Mouse (Mus musculus) retina, postnatal 7 days (tissue): Measurements from ENCODE around the gene Pagr1a.

Source experiments
- DNase-seq: peaks from one replicate; pipeline ENCODE4 v3.0.0-alpha.2; 2012; ENCODE audit warnings: low read depth, low spot score

The Pagr1a gene

GRCm38 (mm10) chr7:127020901-127021562 lies 3.9 kb upstream of the Pagr1a start, which contains the start of the genes Gm42742 and Prrt2:
TSS of gene Gm42742 (minus strand) at chr7:127021097.
TSS of gene Prrt2 (minus strand) at chr7:127021211.
- no peak for DNase-seq

DNA sequence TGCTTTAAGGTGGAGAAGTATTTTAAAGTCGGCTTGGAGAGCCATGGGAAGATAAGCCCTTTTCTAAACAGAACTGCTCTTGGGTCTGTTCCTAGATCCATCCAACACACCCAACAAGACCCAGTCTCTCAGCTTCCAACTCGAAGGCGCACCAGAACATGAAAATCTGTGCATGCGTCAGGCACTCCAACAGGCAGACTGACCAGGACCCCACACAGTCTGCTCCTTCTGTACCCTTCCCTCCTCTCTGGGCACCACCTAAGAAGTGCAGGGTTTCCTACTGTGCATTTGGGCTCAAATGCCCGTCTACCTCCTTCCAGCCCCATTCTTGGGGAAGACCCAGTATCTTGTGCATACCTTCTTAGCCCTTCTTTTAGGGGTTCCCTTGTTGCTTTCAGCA lies 3.3 kb upstream of the Pagr1a start:
- DNase-seq, result no peak

GRCm38 (mm10) chr7:127020031-127020430 lies 2.9 kb upstream of the Pagr1a start:
- no peak for DNase-seq

GRCm38 (mm10) chr7:127019306-127019960 lies 2.3 kb upstream of the Pagr1a start:
- no peak for DNase-seq

DNA sequence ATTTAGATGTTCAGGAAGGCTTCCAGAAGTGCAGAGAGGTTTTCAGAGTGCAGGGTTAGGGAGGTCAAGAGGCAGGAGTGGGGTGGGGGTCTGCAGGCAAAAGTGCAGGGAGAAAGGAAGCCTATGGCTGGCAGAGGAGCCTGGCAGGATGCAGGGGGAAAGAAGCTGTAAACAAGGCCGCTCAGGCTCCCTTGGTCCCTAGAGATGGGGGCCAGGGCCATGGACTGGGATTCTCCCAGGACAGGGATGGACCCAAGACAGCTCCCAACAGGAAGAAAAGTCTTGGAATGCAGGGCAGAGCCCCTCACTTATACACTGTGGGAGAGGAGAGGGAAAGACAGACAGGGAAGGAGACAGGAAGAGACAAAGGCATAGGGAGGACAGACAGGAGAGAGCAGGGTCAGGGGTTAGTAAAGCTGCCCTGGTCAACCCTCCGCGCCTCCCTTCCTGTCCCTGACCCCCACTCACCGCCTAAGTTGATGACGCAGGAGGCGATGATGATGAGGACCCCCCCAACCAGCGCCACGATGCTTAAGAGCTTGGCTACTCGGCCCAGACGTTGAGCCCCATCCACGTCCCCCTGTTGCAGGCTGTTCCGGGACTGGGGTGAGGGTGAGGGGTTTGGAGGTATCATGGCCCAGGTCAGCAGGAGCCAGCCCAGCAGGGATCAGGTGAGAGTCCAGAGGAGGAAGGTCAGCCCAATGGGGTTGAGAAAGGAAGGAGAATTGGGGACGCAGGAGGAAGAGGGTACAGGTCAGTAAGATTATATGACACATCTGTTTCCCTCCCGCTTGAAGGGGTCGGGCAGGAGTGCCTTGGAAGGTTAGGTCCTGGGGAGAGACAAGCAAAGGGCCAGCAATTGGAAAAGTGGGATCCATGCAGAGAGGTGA lies 1.5 kb upstream of the Pagr1a start:
- no peak for DNase-seq

DNA sequence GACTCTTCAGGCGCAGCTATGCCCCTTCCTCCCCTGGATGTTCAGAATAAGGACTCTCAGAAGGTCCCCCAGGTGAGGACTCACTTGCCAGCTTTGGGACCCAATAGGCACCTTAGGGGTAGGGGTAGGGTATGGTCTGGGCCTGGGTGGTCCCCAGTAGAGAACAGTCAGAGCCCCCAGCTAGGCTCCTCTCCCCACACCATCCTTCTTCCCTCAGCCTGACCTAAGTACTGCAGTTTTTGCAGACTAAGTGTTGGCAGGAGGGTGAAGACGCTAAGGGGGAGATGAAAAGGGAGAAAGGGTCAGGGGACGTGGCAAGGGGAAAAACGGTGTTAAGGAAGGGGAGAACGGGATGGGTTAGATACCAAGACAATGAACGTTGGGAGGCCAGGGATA lies 796 bp upstream of the Pagr1a start:
- no peak for DNase-seq

DNA sequence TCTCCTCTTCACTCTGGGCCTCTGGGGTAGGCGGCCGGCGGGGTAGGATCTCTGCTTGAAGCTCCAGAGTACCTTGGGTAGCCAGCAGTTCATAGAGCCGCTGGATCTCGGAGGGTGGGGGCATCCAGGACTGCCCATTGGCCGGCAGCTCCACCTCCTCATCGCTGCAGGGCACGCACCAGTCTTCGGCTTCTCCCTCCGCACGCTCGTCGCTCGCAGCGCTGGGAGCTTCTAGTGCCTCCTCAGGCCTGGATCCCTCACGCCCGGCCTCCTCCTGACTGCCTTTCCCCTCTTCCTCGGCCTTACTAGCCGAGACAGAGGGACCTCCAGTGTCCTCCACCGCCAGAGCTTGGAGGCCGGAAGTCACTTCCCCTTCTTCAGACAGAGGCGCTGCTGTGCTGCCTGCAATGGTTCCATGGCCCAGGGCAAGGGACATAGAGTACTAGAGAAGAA lies 640 bp downstream of the Pagr1a start:
- DNase-seq, result no peak

DNA sequence TGATC lies 869 bp downstream of the Pagr1a start, which contains the start of gene Pagr1b:
Gene Pagr1b (minus strand): TSS at position 4 of the 5 bp plus-strand sequence.
- DNase-seq, result no peak

DNA sequence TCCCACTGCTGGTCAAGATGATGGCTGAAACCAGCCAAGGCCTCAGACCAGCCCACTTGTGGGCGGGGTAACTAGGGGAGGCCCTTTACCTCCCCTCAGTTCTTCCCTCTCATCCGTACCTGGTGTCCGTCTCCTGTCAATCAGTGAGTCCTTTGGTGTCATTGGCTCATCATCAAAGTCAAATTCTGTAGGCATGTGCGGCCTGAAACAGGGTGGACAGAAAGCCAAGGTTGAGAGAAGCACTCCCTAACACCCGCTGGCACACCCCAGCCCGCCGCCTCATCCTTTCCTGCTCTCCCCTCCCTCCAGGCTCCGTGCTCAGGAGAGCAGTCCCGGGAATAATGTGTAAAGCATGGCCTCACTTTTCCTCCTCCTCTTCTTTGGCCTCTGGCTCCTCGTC lies 1.1 kb downstream of the Pagr1a start:
- DNase-seq, result no peak

DNA sequence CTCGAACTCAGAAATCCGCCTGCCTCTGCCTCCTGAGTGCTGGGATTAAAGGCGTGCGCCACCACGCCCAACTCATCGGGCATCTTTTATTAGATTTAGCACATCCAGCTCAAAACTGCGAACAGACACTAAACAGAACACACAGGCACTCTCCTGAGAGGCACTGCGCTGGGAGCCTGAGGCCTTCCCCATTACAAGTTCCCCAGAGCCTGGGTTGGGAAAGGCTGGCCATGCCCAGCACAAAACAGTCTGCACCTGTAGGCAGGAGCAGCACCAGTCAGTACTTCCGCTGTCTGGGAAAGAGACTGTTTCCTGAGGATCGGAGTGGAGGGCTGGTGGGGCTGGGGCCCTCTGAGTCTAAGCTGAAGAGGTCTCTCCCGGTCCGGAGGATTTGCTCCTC lies 2.2 kb downstream of the Pagr1a start:
- DNase-seq, result no peak

GRCm38 (mm10) chr7:127014320-127014719 lies 2.8 kb downstream of the Pagr1a start, which contains the start of gene Mvp:
TSS of gene Mvp (minus strand) at chr7:127014621.
- DNase-seq, result no peak

GRCm38 (mm10) chr7:127013385-127013784 lies 3.8 kb downstream of the Pagr1a start:
- no peak for DNase-seq

GRCm38 (mm10) chr7:127012845-127013244 lies 4.3 kb downstream of the Pagr1a start:
- no peak for DNase-seq

DNA sequence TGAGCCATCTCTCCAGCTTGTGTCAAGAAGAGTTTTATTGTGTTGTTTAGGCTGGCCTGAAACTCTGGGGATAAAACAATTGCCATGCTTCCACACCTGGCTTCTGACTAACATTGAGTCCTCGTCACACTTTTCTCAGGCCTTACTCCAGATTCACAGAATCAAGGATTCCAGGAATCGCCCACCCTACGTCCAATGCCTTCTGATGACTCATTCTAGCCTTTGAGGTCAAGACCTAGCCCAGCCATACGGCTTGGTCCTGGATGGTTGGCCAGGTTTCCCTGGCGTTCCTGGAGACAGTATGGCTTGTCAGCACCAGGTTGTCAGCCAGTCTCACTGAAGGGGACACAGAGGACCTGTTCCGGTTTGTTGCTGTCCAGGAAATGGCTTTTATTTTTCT lies 4.8 kb downstream of the Pagr1a start:
- no peak for DNase-seq

DNA sequence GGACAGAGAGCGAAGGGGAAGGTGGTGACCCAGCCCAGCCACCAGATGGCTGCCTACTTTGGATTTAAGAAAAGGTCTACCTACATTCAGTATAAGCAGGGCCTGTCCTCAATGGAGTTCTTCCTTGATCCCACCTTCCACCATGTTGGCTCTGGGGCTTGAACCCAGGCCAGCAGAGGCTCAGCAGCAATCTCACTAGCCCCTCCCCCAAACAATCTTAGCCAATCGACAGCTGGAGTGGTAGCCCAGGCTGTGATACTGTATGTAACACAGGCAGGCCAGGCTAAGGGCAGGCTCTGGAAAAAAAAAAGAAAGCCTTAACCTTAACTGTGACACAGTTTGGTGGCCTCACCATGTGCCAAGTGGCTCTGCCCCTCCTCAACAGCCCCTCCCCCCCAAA lies 5.4 kb downstream of the Pagr1a start:
- no peak for DNase-seq

GRCm38 (mm10) chr7:127011051-127011450 lies 6.1 kb downstream of the Pagr1a start:
- no peak for DNase-seq

- DNase-seq, result no peak
Observed at GRCm38 (mm10) chr7:127009307-127010085, 7.7 kb downstream of the Pagr1a start.

DNA sequence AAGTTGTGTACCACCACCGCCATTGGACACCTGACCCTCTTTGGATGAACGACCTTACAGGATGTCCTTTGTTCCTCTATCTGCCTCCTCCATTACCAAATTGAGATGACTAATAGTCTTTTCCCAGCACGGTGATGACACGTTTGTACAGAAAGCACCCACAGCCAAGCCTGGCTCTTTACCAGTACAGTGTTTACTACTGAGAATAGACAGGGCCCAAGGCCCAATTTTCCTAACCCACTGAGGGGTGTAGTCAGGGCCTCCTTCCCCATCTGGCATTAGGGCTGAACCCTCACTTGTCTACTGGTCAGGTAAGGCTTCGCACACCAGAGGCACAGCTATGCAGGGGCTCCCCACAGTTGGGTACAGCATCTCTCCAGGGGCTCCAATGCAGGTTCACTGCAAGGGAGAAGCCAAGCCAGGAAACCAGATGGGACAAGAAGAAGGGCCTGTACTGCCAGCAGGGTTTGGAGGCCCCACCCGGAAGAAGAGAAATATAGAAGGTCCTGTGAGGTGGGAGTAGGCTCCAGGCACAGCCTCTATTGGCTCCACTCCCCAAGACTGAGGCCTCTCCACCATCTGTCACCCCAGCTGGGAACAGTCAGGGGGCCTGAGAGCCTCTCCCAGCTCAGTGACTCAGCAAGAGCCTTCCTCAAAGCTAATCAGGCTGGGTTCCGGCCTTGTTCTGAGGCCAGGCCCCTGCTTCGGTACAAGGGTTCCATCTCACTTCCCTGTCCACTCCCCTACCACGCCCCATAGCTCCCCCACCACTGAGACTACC lies 8.7 kb downstream of the Pagr1a start:
- no peak for DNase-seq

- no peak for DNase-seq
Observed at GRCm38 (mm10) chr7:127007313-127008024, 9.7 kb downstream of the Pagr1a start.

- no peak for DNase-seq
Observed at GRCm38 (mm10) chr7:127004122-127004875, 12.9 kb downstream of the Pagr1a start.
